Mouse (Mus musculus) intestine, embryonic 16.5 days (tissue): ENCODE data around the gene Aff3. TPM values are rescaled to one million over a fixed set of nuclear protein-coding genes. Genes with fewer than 3 reads are reported as not detected.
A peak's percentile ranks its signal among the peaks of the same experiment; 100 is the strongest.

Source experiments
- ATAC-seq: fragments of 200-750 bp; cut with Nextera tagmentation; 2 replicates; pipeline ENCODE4 v1.8.0; 2017; ENCODE audit warnings: moderate TSS enrichment, moderate library complexity
- H3K27ac ChIP-seq: fragments of 300-500 bp; sonication (generic); 2 replicates; pipeline ENCODE4 v1.5.1; 2014; ENCODE audit warnings: mild to moderate bottlenecking, low read length
- H3K27me3 ChIP-seq: fragments of 300-500 bp; sonication (generic); replicated peaks from 2 replicates; pipeline ENCODE4 v1.6.1; 2014; ENCODE audit warnings: low read length, control low read depth, mixed read lengths; ENCODE audit not compliant: control insufficient read depth, insufficient read depth
- H3K36me3 ChIP-seq: fragments of 300-500 bp; sonication (generic); 2 replicates; pipeline ENCODE4 v1.6.1; 2014; ENCODE audit warnings: low read length, control low read depth; ENCODE audit not compliant: control insufficient read depth, insufficient read depth
- H3K4me1 ChIP-seq: fragments of 300-500 bp; sonication (generic); 2 replicates; pipeline ENCODE4 v1.6.1; 2014; ENCODE audit warnings: low read length, control low read depth, mixed read lengths; ENCODE audit not compliant: control insufficient read depth, insufficient read depth
- H3K4me2 ChIP-seq: fragments of 300-500 bp; sonication (generic); 2 replicates; pipeline ENCODE4 v1.6.1; 2014; ENCODE audit warnings: low read depth, low read length, control low read depth
- H3K4me3 ChIP-seq: fragments of 300-500 bp; sonication (generic); 2 replicates; pipeline ENCODE4 v1.5.1; 2014; ENCODE audit warnings: mild to moderate bottlenecking, low read length
- H3K9ac ChIP-seq: fragments of 300-500 bp; sonication (generic); 2 replicates; pipeline ENCODE4 v1.6.1; 2014; ENCODE audit warnings: low read depth, low read length
- H3K9me3 ChIP-seq: fragments of 300-500 bp; sonication (generic); 2 replicates; pipeline ENCODE4 v1.6.1; 2016; ENCODE audit warnings: low read length, control low read depth; ENCODE audit not compliant: control insufficient read depth
- WGBS: fragments of 180-500 bp; shearing (Covaris S2); extraction: QIAGEN DNeasy Blood & Tissue Kit; methylation state at CpG from one replicate; pipeline ENCODE4 v1.1.7; 2014; 5-methylcytosine and 5-hydroxymethylcytosine counted together
- polyA plus RNA-seq: library from polyadenylated mRNA; unstranded; fragments of >200 nt; fragmentation: Nextera tagmentation; extraction: Ambion mirVana; gene quantifications from 2 replicates; pipeline ENCODE4 v1.2.1, GENCODE M21; 2015

Aff3 gene
- polyA plus RNA-seq, 1 experiment from 2014 or later = 2.1 TPM

GRCm38 (mm10) chr1:38271312-38271711 is 393.4 kb downstream of the Aff3 start:
- 95% methylated on average over 2 of the region's 2 CpGs for WGBS
- Histone ChIP-seq H3K9me3 (no peaks in the 10 kb centered on the region), H3K27ac (no peak overlapping the region), H3K4me2 (no peak overlapping the region), H3K27me3 (no peaks in the 10 kb centered on the region), H3K4me1 (peaks cover 2% of the 10 kb centered on the region; the same call in 1 of the 2 replicates), H3K4me3 (no peak overlapping the region), H3K36me3 (no peaks in the 10 kb centered on the region), H3K9ac (no peak overlapping the region)
- ATAC-seq = no peak

DNA sequence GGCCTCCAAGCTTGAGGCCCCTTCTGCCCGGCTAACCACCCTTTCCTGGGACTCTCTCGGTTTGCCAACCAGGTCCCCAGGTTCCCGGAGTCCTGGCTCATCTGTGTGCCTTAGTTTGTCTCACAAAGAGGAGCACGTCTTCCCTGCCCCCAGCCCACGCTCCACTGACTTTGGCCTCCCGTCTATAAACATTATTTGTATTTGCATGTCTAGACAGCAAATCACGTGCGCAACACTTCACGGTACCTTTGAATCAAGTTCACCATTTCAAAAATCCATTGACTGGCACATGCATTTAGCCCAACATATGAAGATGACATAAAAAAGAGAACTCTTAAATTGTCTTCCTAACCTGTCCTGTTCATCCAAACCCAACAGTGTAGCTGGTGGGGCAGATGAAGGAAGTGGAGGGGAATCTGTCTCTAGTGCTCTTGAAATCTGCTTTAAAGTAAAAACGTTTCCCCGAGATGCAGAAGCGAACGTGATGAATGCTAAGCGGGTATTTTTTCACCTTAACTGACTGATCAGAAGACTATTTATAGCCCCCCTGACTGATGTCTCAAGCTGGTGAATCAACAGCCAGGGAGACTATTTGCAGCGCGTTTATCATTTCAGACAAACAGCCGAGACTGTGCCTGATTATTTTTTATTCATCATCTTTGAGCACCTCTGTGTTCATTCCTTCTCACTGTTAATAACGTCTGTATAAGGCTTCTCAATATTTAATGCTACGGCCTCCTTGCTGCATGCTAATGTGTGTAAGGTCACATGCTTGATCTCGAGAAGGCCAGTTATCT is 396.3 kb downstream of the Aff3 start:
- Histone ChIP-seq H3K27me3 (no peaks in the 10 kb centered on the region), H3K4me1 (peaks cover 6% of the 10 kb centered on the region), H3K4me2 (no peak overlapping the region), H3K27ac (no peak overlapping the region), H3K9me3 (no peaks in the 10 kb centered on the region), H3K9ac (no peak overlapping the region), H3K4me3 (no peak overlapping the region), H3K36me3 (no peaks in the 10 kb centered on the region)
- WGBS = 48% methylated on average over 20 of the region's 20 CpGs
- no peak for ATAC-seq

DNA sequence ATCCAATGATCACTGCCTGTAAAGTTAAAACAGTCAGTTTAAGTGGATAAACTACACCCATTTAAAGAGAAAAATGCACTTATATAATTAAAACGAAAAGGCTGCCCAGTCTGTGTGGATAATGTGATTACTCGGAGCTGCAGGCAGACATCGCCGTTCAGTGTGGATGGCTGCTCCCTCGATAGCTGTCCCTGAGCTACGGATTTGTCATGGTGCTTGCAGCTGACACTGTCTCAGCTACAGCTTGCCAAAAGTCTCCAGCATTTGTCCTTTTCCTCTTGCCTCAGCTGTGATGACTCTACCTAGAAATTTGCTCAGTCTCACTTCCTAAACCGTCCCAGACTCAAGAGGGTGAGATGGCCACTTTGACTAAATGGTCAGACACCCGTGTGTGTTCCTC is 401.5 kb downstream of the Aff3 start:
- no peak overlapping the region for H3K4me2 ChIP-seq
- H3K27ac ChIP-seq = no peak overlapping the region
- no peaks in the 10 kb centered on the region for H3K36me3 ChIP-seq
- H3K27me3 ChIP-seq = no peaks in the 10 kb centered on the region
- H3K4me1 ChIP-seq = peaks cover 13% of the 10 kb centered on the region
- no peak overlapping the region for H3K9ac ChIP-seq
- H3K9me3 ChIP-seq = no peaks in the 10 kb centered on the region
- H3K4me3 ChIP-seq = no peak overlapping the region
- no peak for ATAC-seq
- 56% methylated on average over 8 of the region's 8 CpGs for WGBS

DNA sequence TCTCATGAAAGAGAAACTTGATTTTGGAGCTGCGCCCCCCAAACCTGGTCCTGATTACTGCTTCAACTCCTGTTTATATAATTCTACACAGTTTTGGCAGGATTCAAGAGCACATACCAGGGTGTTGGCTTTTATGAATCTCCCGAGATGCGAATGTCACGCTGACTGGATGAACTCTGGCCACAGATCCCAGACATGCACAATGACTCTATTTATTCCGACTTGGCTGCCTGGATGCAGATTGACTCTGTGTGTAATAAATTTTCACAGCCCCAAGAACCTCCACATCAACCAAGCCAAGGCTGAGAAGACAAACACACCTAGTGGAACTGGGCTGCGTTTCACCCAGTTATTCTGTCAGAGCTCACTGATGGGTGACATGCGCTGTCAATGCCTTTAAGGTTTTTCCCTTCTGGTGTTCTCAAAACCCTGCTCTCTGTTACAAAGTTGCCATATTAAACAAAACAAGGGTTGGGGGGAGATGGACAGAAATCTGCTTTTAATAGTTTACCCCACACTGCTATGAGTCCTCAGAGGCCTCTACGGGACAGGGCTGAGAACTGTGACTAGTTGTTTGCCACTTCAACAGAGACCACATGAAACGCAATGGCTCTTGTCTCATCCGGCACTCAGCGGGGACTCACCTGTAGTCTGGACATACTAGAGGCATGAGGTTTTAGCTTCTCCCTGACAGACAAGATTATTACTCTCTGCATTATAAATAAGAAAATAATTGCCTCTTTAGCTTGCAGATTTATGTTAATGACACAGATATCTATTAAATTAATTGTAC is 402.2 kb downstream of the Aff3 start:
- peak; percentile 60 for ATAC-seq
- Histone ChIP-seq H3K9ac (no peak overlapping the region), H3K27me3 (no peaks in the 10 kb centered on the region), H3K36me3 (no peaks in the 10 kb centered on the region), H3K4me3 (no peak overlapping the region), H3K4me2 (no peak overlapping the region; the same call in 1 of the 2 replicates), H3K4me1 (peaks cover 11% of the 10 kb centered on the region), H3K27ac (no peak overlapping the region), H3K9me3 (no peaks in the 10 kb centered on the region)
- 47% methylated on average over 11 of the region's 11 CpGs for WGBS

DNA sequence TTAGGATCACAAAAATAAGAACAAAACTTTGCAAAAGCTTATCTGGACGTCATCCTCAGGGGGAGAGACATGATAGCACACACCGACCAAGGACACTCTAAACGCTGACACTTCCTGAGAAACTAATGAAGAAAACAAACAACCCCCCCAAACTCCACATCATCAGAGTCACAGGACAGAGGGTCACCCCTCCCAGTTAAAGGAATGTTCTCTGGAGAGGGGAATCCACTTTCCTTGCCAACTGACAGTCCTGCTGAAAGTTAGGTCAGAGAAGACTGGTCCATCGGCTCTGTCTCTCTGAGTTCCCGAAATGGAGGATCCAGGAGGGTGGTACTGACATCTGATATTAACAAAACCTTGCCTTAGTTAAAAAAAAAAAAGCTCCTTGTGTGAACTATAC is 403.7 kb downstream of the Aff3 start:
- Histone ChIP-seq H3K4me2 (no peak overlapping the region), H3K27me3 (no peaks in the 10 kb centered on the region), H3K27ac (no peak overlapping the region), H3K4me3 (no peak overlapping the region), H3K9ac (no peak overlapping the region), H3K9me3 (no peaks in the 10 kb centered on the region), H3K36me3 (no peaks in the 10 kb centered on the region), H3K4me1 (peaks cover 11% of the 10 kb centered on the region)
- WGBS = 61% methylated on average over 5 of the region's 5 CpGs
- ATAC-seq = no peak

DNA sequence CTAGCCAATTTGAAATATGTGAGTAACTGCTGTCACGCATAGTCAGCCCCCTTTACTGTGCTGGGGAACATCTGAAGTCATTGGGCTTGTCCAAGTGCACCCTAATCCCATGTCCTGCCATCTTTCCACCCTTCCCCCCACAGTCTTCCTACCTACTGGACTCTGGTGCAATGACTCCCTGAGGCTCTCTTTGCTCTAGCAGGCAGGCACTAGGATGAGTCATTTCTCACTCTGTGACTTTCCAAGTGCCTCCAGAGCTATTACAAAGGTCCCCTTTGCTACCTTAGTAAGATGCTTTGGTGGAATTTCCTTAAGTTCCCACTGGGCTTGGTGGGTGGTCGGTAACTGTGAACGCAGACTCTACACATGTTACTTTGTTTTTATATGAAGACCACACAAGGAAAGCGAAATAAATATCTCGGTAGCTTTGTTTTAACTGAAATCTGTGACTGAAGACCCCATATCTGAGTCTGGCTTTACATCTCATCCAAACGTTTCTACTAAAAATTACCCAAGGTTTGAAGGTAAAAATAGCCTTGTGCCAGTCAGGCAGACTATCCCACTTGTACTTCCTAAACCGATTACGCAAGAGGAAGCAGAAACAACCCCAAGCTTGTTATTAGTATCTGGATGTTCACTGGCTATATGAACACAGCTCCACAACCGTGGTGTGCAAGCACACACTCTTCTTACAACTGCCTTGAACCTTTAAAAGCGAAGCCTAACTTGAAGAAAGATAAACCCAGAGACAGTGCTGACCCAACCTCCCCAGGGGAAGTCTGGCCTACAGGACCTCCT is 405.0 kb downstream of the Aff3 start:
- peaks cover 11% of the 10 kb centered on the region for H3K4me1 ChIP-seq
- 66% methylated on average over 10 of the region's 10 CpGs for WGBS
- H3K4me3 ChIP-seq = no peak overlapping the region
- ATAC-seq = peak; percentile 43; the same call in 1 of the 2 replicates
- no peak overlapping the region for H3K27ac ChIP-seq
- H3K9ac ChIP-seq = no peak overlapping the region
- no peaks in the 10 kb centered on the region for H3K27me3 ChIP-seq
- no peaks in the 10 kb centered on the region for H3K36me3 ChIP-seq
- no peak overlapping the region for H3K4me2 ChIP-seq
- no peaks in the 10 kb centered on the region for H3K9me3 ChIP-seq

DNA sequence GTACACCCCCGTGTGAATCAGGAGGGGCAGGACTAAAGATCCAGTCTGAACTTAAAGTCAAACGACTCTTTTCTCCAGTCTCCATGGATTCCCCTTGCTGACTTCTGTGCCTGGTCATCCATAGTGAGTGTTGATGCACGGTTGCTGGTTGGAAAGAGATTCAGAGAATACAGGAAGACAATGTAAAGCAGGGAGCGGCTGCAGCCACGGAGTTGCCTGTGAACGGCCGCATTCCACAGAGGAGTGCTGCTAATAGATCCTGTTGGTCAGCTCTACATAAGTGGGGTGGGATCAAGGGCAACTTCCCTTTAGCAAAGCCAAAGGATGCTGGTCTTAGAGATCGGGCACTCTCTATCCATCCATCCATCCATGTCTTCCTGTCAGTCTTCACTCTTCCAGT is 410.3 kb downstream of the Aff3 start:
- no peak overlapping the region for H3K4me3 ChIP-seq
- no peaks in the 10 kb centered on the region for H3K9me3 ChIP-seq
- H3K9ac ChIP-seq = no peak overlapping the region
- no peak for ATAC-seq
- 66% methylated on average over 8 of the region's 8 CpGs for WGBS
- H3K4me2 ChIP-seq = no peak overlapping the region
- H3K36me3 ChIP-seq = no peaks in the 10 kb centered on the region
- H3K27ac ChIP-seq = no peak overlapping the region
- no peaks in the 10 kb centered on the region for H3K27me3 ChIP-seq
- H3K4me1 ChIP-seq = peaks cover 19% of the 10 kb centered on the region

- Histone ChIP-seq H3K36me3 (no peaks in the 10 kb centered on the region), H3K4me3 (no peak overlapping the region), H3K9me3 (no peaks in the 10 kb centered on the region), H3K4me2 (no peak overlapping the region; the same call in 1 of the 2 replicates), H3K4me1 (peaks cover 23% of the 10 kb centered on the region), H3K27ac (peak overlapping the region; percentile 23; the same call in 1 of the 2 replicates), H3K9ac (no peak overlapping the region), H3K27me3 (no peaks in the 10 kb centered on the region)
- WGBS = 20% methylated on average over 2 of the region's 2 CpGs
- ATAC-seq = peak; percentile 50
Measured at GRCm38 (mm10) chr1:38252766-38253079, 412.0 kb downstream of the Aff3 start.
